Mouse (Mus musculus): ENCODE data around the gene Sfxn2. TPM values are rescaled to one million over a fixed set of nuclear protein-coding genes. Genes with fewer than 3 reads are reported as not detected.

The Sfxn2 gene
- polyA plus RNA-seq, 1 experiment from 2014 or later, result 9.7 TPM

GRCm38 (mm10) chr19:46602406-46602805, 29.2 kb downstream of the Sfxn2 start:
- no peaks in the 10 kb centered on the region for H3K27me3 ChIP-seq (ENCODE audit: control insufficient read depth, insufficient read depth, low read depth, low read length)
- H3K4me2 ChIP-seq (ENCODE audit: low read length), result no peak overlapping the region
- no peaks in the 10 kb centered on the region for H3K9me3 ChIP-seq (replicated peaks; ENCODE audit: control insufficient read depth, low read length, poor library complexity, severe bottlenecking)
- peaks cover 15% of the 10 kb centered on the region for H3K4me1 ChIP-seq (ENCODE audit: control insufficient read depth, insufficient read depth, low read length)
- no peak overlapping the region for H3K27ac ChIP-seq (ENCODE audit: low read length)
- no peak overlapping the region for H3K4me3 ChIP-seq (ENCODE audit: low read depth, low read length)
- WGBS, result 93% methylated on average over 4 of the region's 4 CpGs
- no peak for ATAC-seq
- H3K9ac ChIP-seq (ENCODE audit: low read depth, low read length), result no peak overlapping the region
- H3K36me3 ChIP-seq (ENCODE audit: control insufficient read depth, insufficient read depth, low read length), result peaks cover 6% of the 10 kb centered on the region; the same call in 1 of the 2 replicates

GRCm38 (mm10) chr19:46606718-46607117, 33.6 kb downstream of the Sfxn2 start:
- no peaks in the 10 kb centered on the region for H3K4me1 ChIP-seq (ENCODE audit: control insufficient read depth, insufficient read depth, low read length)
- WGBS, result 98% methylated on average over 13 of the region's 13 CpGs
- no peak overlapping the region for H3K4me2 ChIP-seq (ENCODE audit: low read length)
- H3K9ac ChIP-seq (ENCODE audit: low read depth, low read length), result no peak overlapping the region
- ATAC-seq, result no peak
- no peaks in the 10 kb centered on the region for H3K27me3 ChIP-seq (ENCODE audit: control insufficient read depth, insufficient read depth, low read depth, low read length)
- H3K36me3 ChIP-seq (ENCODE audit: control insufficient read depth, insufficient read depth, low read length), result peaks cover 13% of the 10 kb centered on the region
- no peak overlapping the region for H3K27ac ChIP-seq (ENCODE audit: low read length)
- H3K9me3 ChIP-seq (replicated peaks; ENCODE audit: control insufficient read depth, low read length, poor library complexity, severe bottlenecking), result no peaks in the 10 kb centered on the region
- H3K4me3 ChIP-seq (ENCODE audit: low read depth, low read length), result no peak overlapping the region

GRCm38 (mm10) chr19:46607424-46607823, 34.3 kb downstream of the Sfxn2 start:
- WGBS, result 68% methylated on average over 7 of the region's 7 CpGs
- H3K4me3 ChIP-seq (ENCODE audit: low read depth, low read length), result no peak overlapping the region
- H3K9me3 ChIP-seq (replicated peaks; ENCODE audit: control insufficient read depth, low read length, poor library complexity, severe bottlenecking), result no peaks in the 10 kb centered on the region
- H3K4me2 ChIP-seq (ENCODE audit: low read length), result no peak overlapping the region
- no peak overlapping the region for H3K27ac ChIP-seq (ENCODE audit: low read length)
- peaks cover 13% of the 10 kb centered on the region for H3K36me3 ChIP-seq (ENCODE audit: control insufficient read depth, insufficient read depth, low read length)
- ATAC-seq, result no peak
- H3K27me3 ChIP-seq (ENCODE audit: control insufficient read depth, insufficient read depth, low read depth, low read length), result no peaks in the 10 kb centered on the region
- no peak overlapping the region for H3K9ac ChIP-seq (ENCODE audit: low read depth, low read length)
- H3K4me1 ChIP-seq (ENCODE audit: control insufficient read depth, insufficient read depth, low read length), result no peaks in the 10 kb centered on the region

- H3K36me3 ChIP-seq (ENCODE audit: control insufficient read depth, insufficient read depth, low read length), result peaks cover 13% of the 10 kb centered on the region
- ATAC-seq, result no peak
- whole genome bisulfite sequencing, result 98% methylated on average over 7 of the region's 7 CpGs
Measured at GRCm38 (mm10) chr19:46608158-46608557, 35.0 kb downstream of the Sfxn2 start.

GRCm38 (mm10) chr19:46616378-46616777, 43.2 kb downstream of the Sfxn2 start:
- Histone ChIP-seq H3K27me3 (ENCODE audit: control insufficient read depth, insufficient read depth, low read depth, low read length) (no peaks in the 10 kb centered on the region), H3K4me2 (ENCODE audit: low read length) (no peak overlapping the region), H3K36me3 (ENCODE audit: control insufficient read depth, insufficient read depth, low read length) (no peaks in the 10 kb centered on the region), H3K4me1 (ENCODE audit: control insufficient read depth, insufficient read depth, low read length) (peaks cover 12% of the 10 kb centered on the region; the same call in 1 of the 2 replicates), H3K9me3 (replicated peaks; ENCODE audit: control insufficient read depth, low read length, poor library complexity, severe bottlenecking) (no peaks in the 10 kb centered on the region), H3K9ac (ENCODE audit: low read depth, low read length) (no peak overlapping the region), H3K4me3 (ENCODE audit: low read depth, low read length) (no peak overlapping the region), H3K27ac (ENCODE audit: low read length) (no peak overlapping the region)
- 88% methylated on average over 11 of the region's 11 CpGs for WGBS
- no peak for ATAC-seq

More at GRCm38 (mm10) chr19:46608158-46608557, 35.0 kb downstream of the Sfxn2 start:
- Histone ChIP-seq H3K4me3 (ENCODE audit: low read depth, low read length) (no peak overlapping the region), H3K27me3 (ENCODE audit: control insufficient read depth, insufficient read depth, low read depth, low read length) (no peaks in the 10 kb centered on the region), H3K9me3 (replicated peaks; ENCODE audit: control insufficient read depth, low read length, poor library complexity, severe bottlenecking) (no peaks in the 10 kb centered on the region), H3K4me2 (ENCODE audit: low read length) (no peak overlapping the region), H3K4me1 (ENCODE audit: control insufficient read depth, insufficient read depth, low read length) (no peaks in the 10 kb centered on the region), H3K9ac (ENCODE audit: low read depth, low read length) (no peak overlapping the region), H3K27ac (ENCODE audit: low read length) (no peak overlapping the region)

- Histone ChIP-seq H3K36me3 (ENCODE audit: control insufficient read depth, insufficient read depth, low read length) (no peaks in the 10 kb centered on the region), H3K9me3 (replicated peaks; ENCODE audit: control insufficient read depth, low read length, poor library complexity, severe bottlenecking) (no peaks in the 10 kb centered on the region), H3K4me3 (ENCODE audit: low read depth, low read length) (no peak overlapping the region), H3K9ac (ENCODE audit: low read depth, low read length) (no peak overlapping the region), H3K27me3 (ENCODE audit: control insufficient read depth, insufficient read depth, low read depth, low read length) (no peaks in the 10 kb centered on the region), H3K4me1 (ENCODE audit: control insufficient read depth, insufficient read depth, low read length) (peaks cover 18% of the 10 kb centered on the region; the same call in 1 of the 2 replicates), H3K4me2 (ENCODE audit: low read length) (no peak overlapping the region), H3K27ac (ENCODE audit: low read length) (no peak overlapping the region)
- ATAC-seq, result no peak
- WGBS, result 93% methylated on average over 8 of the region's 8 CpGs
Measured at GRCm38 (mm10) chr19:46617361-46617760, 44.2 kb downstream of the Sfxn2 start.

GRCm38 (mm10) chr19:46618322-46618721, 45.2 kb downstream of the Sfxn2 start:
- Histone ChIP-seq H3K9ac (ENCODE audit: low read depth, low read length) (no peak overlapping the region), H3K9me3 (replicated peaks; ENCODE audit: control insufficient read depth, low read length, poor library complexity, severe bottlenecking) (no peaks in the 10 kb centered on the region), H3K27ac (ENCODE audit: low read length) (no peak overlapping the region), H3K36me3 (ENCODE audit: control insufficient read depth, insufficient read depth, low read length) (no peaks in the 10 kb centered on the region), H3K4me1 (ENCODE audit: control insufficient read depth, insufficient read depth, low read length) (peaks cover 27% of the 10 kb centered on the region), H3K27me3 (ENCODE audit: control insufficient read depth, insufficient read depth, low read depth, low read length) (no peaks in the 10 kb centered on the region), H3K4me2 (ENCODE audit: low read length) (no peak overlapping the region), H3K4me3 (ENCODE audit: low read depth, low read length) (no peak overlapping the region)
- 49% methylated on average over 9 of the region's 9 CpGs for WGBS
- ATAC-seq, result no peak

GRCm38 (mm10) chr19:46619001-46619400, 45.8 kb downstream of the Sfxn2 start:
- Histone ChIP-seq H3K4me2 (ENCODE audit: low read length) (no peak overlapping the region), H3K9me3 (replicated peaks; ENCODE audit: control insufficient read depth, low read length, poor library complexity, severe bottlenecking) (no peaks in the 10 kb centered on the region), H3K27ac (ENCODE audit: low read length) (no peak overlapping the region), H3K36me3 (ENCODE audit: control insufficient read depth, insufficient read depth, low read length) (no peaks in the 10 kb centered on the region), H3K27me3 (ENCODE audit: control insufficient read depth, insufficient read depth, low read depth, low read length) (no peaks in the 10 kb centered on the region), H3K9ac (ENCODE audit: low read depth, low read length) (no peak overlapping the region), H3K4me1 (ENCODE audit: control insufficient read depth, insufficient read depth, low read length) (peaks cover 33% of the 10 kb centered on the region), H3K4me3 (ENCODE audit: low read depth, low read length) (no peak overlapping the region)
- no peak for ATAC-seq
- WGBS, result 77% methylated on average over 19 of the region's 19 CpGs

- Histone ChIP-seq H3K9ac (ENCODE audit: low read depth, low read length) (no peak overlapping the region), H3K27me3 (ENCODE audit: control insufficient read depth, insufficient read depth, low read depth, low read length) (no peaks in the 10 kb centered on the region), H3K36me3 (ENCODE audit: control insufficient read depth, insufficient read depth, low read length) (no peaks in the 10 kb centered on the region), H3K9me3 (replicated peaks; ENCODE audit: control insufficient read depth, low read length, poor library complexity, severe bottlenecking) (no peaks in the 10 kb centered on the region), H3K4me1 (ENCODE audit: control insufficient read depth, insufficient read depth, low read length) (peaks cover 39% of the 10 kb centered on the region), H3K4me2 (ENCODE audit: low read length) (no peak overlapping the region), H3K4me3 (ENCODE audit: low read depth, low read length) (no peak overlapping the region), H3K27ac (ENCODE audit: low read length) (no peak overlapping the region)
- ATAC-seq, result no peak
- 93% methylated on average over 6 of the region's 6 CpGs for WGBS
Measured at GRCm38 (mm10) chr19:46619518-46619917, 46.4 kb downstream of the Sfxn2 start.

All from midbrain, embryonic 16.5 days (tissue).